Mouse (Mus musculus): ENCODE measurements around the gene Rbpms2. TPM values are rescaled to one million over a fixed set of nuclear protein-coding genes. Genes with fewer than 3 reads are reported as not detected.
"Not testable (repeated sequence)": the region's sequence is repeated elsewhere in the genome, so short reads cannot be mapped to it uniquely, and the experiment has no call there.

The Rbpms2 gene
- polyA plus RNA-seq, 1 experiment: 68.4 TPM

DNA sequence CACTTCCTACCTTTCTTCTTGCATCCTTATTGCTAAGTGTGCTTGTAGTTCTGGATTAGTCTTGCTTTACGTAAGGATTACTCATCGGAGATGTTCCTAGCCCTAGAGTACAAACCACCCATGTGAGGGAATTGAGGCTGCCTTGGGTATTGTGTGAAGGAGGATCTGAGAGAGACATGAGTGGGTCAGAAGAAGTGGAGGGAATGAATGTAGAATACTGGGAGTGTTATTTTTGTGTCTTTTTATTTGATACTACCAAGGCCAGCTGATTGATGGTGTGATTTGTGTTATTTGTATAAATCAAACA lies 52.1 kb downstream of the Rbpms2 start:
- TF ChIP-seq CTCF (IDR thresholded peaks at IDR 0.05; ENCODE audit: control insufficient read depth, insufficient read depth, low read length) (no peak), POLR2A (IDR thresholded peaks at IDR 0.05; ENCODE audit: borderline replicate concordance, control insufficient read depth, low read depth, low read length) (no peak)
- no peak overlapping the region for H3K27ac ChIP-seq (ENCODE audit: control insufficient read depth, insufficient read depth, low read depth, low read length, poor library complexity)
- no peak overlapping the region for H3K4me3 ChIP-seq (replicated peaks; ENCODE audit: control insufficient read depth, low read depth, low read length)
- 49% methylated on average over 2 of the region's 2 CpGs for WGBS
- no peaks in the 10 kb centered on the region; the same call in 1 of the 2 replicates for H3K4me1 ChIP-seq (ENCODE audit: control insufficient read depth, insufficient read depth, low read length)

DNA sequence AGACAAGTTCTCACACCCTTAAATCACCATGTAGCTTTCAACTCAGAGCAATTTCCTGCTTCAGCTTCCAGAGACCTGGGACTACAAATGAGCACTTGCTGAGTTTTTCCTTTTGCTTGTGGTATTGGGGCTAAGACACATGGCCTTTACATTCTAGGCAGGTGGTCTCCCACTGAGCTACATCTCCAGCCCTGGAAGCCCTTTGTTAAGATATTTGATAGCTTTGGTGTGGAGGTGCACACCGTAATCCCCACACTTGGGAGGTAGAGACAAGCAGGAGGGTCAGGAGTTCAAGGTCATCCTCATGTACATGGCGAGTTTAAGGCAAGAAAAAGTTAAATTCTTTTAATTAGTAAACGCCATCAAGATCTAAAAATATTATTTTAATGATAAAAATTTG lies 52.7 kb downstream of the Rbpms2 start:
- 82% methylated on average over 3 of the region's 3 CpGs for WGBS
- Histone ChIP-seq H3K4me3 (replicated peaks; ENCODE audit: control insufficient read depth, low read depth, low read length) (no peak overlapping the region), H3K27ac (ENCODE audit: control insufficient read depth, insufficient read depth, low read depth, low read length, poor library complexity) (no peak overlapping the region), H3K4me1 (ENCODE audit: control insufficient read depth, insufficient read depth, low read length) (no peaks in the 10 kb centered on the region; the same call in 1 of the 2 replicates)
- TF ChIP-seq CTCF (IDR thresholded peaks at IDR 0.05; ENCODE audit: control insufficient read depth, insufficient read depth, low read length) (no peak), POLR2A (IDR thresholded peaks at IDR 0.05; ENCODE audit: borderline replicate concordance, control insufficient read depth, low read depth, low read length) (no peak)

DNA sequence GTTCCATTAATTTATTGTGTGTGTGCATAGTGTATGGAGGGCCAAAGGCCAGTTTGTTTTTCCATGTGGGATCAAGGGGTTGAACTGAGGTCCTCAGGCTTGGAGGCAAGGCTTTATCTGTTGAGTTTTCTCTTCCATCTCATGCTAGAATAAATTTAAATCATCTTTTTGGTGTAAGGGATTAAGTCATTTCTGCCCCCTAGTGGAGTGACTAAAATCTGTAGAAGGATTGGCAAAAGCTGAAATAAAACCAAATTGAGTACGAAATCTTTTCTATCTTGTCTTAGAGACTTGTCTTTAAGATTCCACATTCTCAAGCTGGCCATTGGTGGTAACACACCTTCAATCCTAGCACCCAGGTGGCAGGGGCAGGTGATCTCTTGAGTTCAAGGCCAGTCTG lies 53.5 kb downstream of the Rbpms2 start:
- 49% methylated on average over 1 of the region's 1 CpGs for WGBS
- H3K27ac ChIP-seq (ENCODE audit: control insufficient read depth, insufficient read depth, low read depth, low read length, poor library complexity): no peak overlapping the region
- H3K4me3 ChIP-seq (replicated peaks; ENCODE audit: control insufficient read depth, low read depth, low read length): no peak overlapping the region
- no peaks in the 10 kb centered on the region; the same call in 1 of the 2 replicates for H3K4me1 ChIP-seq (ENCODE audit: control insufficient read depth, insufficient read depth, low read length)
- TF ChIP-seq CTCF (IDR thresholded peaks at IDR 0.05; ENCODE audit: control insufficient read depth, insufficient read depth, low read length): no peak
- no peak for TF ChIP-seq POLR2A (IDR thresholded peaks at IDR 0.05; ENCODE audit: borderline replicate concordance, control insufficient read depth, low read depth, low read length)

DNA sequence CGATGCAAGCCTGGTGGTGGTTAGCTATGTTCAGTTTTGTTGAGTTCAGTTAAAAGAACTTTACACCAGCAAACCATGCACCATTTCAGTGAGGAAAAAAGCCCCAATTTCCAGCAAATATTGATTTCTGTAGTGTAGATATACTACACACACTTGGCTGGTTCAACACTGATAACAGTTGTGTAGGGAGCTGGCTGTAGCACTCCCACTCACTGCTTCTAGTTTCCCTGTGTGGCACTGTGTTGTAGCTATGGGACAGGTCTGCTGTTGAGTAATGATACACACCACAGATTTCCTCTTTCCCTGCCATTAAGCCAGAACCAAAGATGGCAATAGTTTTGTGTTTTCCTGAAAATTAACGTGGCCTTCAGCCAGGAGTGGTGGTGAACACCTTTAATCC lies 55.3 kb downstream of the Rbpms2 start:
- no peaks in the 10 kb centered on the region; the same call in 1 of the 2 replicates for H3K4me1 ChIP-seq (ENCODE audit: control insufficient read depth, insufficient read depth, low read length)
- H3K4me3 ChIP-seq (replicated peaks; ENCODE audit: control insufficient read depth, low read depth, low read length): no peak overlapping the region
- WGBS: 47% methylated on average over 2 of the region's 2 CpGs
- TF ChIP-seq CTCF (IDR thresholded peaks at IDR 0.05; ENCODE audit: control insufficient read depth, insufficient read depth, low read length): no peak
- no peak for TF ChIP-seq POLR2A (IDR thresholded peaks at IDR 0.05; ENCODE audit: borderline replicate concordance, control insufficient read depth, low read depth, low read length)
- H3K27ac ChIP-seq (ENCODE audit: control insufficient read depth, insufficient read depth, low read depth, low read length, poor library complexity): no peak overlapping the region

DNA sequence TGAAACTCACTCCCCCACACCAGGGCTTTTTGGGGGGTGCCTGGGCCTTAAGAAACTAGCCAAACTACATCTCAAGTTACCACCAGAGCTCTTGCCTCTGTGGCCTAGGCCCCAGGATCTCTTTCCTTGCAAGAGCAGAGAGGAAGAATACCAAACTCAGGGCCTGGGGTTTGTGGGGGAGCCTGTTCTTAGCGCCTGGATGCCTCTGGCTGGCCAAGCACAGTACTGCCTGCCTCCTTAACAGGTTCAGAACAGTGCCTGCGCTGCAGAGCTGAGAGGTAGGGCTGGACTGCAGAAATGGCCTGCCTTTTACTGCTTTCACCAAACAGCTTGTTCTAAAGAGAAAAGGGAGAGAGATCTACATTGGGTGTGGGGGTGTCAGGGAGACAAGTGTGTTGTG lies 60.4 kb downstream of the Rbpms2 start:
- 86% methylated on average over 2 of the region's 2 CpGs for WGBS
- not testable (repeated sequence) for H3K27ac ChIP-seq (ENCODE audit: control insufficient read depth, insufficient read depth, low read depth, low read length, poor library complexity); H3K4me1 ChIP-seq (ENCODE audit: control insufficient read depth, insufficient read depth, low read length); H3K4me3 ChIP-seq (replicated peaks; ENCODE audit: control insufficient read depth, low read depth, low read length)

DNA sequence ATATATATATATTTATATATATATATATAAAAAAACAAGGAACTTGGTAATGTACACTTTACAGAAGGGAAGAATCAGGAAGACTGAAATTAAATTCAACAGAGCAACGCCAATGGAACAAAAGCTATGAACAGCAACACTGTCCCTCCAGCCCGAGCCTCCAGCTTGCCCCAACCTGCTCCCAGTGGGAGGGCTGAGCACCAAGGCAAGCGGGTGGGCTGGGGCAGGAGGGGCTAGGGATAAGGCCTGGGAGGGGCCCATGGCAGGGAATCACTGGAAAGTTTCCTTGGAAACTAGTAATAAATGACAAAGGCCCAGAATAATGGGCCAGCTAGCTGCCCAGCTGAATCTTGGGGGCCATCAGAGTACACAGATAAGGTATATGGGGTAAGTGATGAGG lies 63.0 kb downstream of the Rbpms2 start:
- WGBS: 61% methylated on average over 3 of the region's 3 CpGs
- TF ChIP-seq POLR2A (IDR thresholded peaks at IDR 0.05; ENCODE audit: borderline replicate concordance, control insufficient read depth, low read depth, low read length): no peak
- no peak for TF ChIP-seq CTCF (IDR thresholded peaks at IDR 0.05; ENCODE audit: control insufficient read depth, insufficient read depth, low read length)
- H3K4me3 ChIP-seq (replicated peaks; ENCODE audit: control insufficient read depth, low read depth, low read length): no peak overlapping the region
- peaks cover 3% of the 10 kb centered on the region for H3K4me1 ChIP-seq (ENCODE audit: control insufficient read depth, insufficient read depth, low read length)
- no peak overlapping the region for H3K27ac ChIP-seq (ENCODE audit: control insufficient read depth, insufficient read depth, low read depth, low read length, poor library complexity)

DNA sequence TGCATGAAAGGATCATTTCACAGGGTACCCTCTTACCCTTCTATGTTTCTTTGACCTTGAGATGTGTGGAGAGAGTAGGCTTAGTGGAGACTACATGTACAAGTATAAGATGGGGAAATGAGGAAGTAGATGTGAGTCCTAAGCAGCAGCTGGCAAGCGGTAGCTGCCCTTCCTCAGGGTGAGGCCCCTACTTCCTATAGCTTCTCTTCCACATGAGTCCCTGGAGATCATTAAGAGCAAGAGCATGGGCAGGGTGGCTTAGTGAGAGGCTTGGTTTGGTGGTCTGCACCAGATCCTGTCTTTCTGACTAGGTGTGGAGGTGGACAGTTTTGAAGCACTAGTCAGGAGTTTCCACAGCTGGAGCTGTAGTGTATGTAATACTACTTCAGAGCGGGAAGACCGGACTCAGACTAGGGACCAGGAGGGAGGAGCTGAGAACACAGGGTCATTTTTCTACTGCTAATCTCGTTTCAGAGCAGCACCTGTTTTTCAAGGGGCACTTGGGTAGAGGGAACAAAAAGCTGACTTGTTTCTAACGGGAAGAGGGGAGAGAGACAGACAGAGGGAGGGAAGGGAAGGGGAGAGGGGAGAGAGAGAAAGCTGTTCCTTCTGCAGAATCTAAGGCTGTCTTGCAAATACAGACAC lies 63.6 kb downstream of the Rbpms2 start:
- no peak for TF ChIP-seq POLR2A (IDR thresholded peaks at IDR 0.05; ENCODE audit: borderline replicate concordance, control insufficient read depth, low read depth, low read length)
- no peak for TF ChIP-seq CTCF (IDR thresholded peaks at IDR 0.05; ENCODE audit: control insufficient read depth, insufficient read depth, low read length)
- Histone ChIP-seq H3K4me1 (ENCODE audit: control insufficient read depth, insufficient read depth, low read length) (peaks cover 3% of the 10 kb centered on the region), H3K4me3 (replicated peaks; ENCODE audit: control insufficient read depth, low read depth, low read length) (no peak overlapping the region), H3K27ac (ENCODE audit: control insufficient read depth, insufficient read depth, low read depth, low read length, poor library complexity) (0 out of 2 replicates have a peak overlapping the region, but pooled peaks have one; percentile 31)
- 28% methylated on average over 5 of the region's 5 CpGs for WGBS

DNA sequence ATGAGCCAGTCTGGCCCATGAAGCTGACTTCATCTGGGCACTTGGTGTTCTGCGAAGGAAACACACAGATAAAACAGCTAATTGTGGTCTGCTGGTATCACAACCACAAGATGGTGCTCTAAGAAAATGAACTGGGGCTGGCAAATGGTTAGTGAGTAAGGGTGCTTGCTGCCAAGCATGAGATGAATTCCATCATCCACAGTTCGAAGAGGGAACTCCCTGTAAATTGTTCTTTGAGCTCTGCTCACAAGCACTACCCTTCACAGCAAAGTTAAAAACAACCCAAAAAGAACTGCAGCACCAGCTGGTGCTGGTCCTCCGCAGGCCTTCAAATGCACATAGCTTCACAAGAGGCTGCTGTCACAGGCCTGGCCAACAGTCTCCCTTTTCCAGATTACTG lies 66.2 kb downstream of the Rbpms2 start:
- Histone ChIP-seq H3K4me3 (replicated peaks; ENCODE audit: control insufficient read depth, low read depth, low read length) (no peak overlapping the region), H3K4me1 (ENCODE audit: control insufficient read depth, insufficient read depth, low read length) (peaks cover 3% of the 10 kb centered on the region), H3K27ac (ENCODE audit: control insufficient read depth, insufficient read depth, low read depth, low read length, poor library complexity) (no peak overlapping the region)
- TF ChIP-seq CTCF (IDR thresholded peaks at IDR 0.05; ENCODE audit: control insufficient read depth, insufficient read depth, low read length) (no peak), POLR2A (IDR thresholded peaks at IDR 0.05; ENCODE audit: borderline replicate concordance, control insufficient read depth, low read depth, low read length) (no peak)
- WGBS: 78% methylated on average over 3 of the region's 3 CpGs

DNA sequence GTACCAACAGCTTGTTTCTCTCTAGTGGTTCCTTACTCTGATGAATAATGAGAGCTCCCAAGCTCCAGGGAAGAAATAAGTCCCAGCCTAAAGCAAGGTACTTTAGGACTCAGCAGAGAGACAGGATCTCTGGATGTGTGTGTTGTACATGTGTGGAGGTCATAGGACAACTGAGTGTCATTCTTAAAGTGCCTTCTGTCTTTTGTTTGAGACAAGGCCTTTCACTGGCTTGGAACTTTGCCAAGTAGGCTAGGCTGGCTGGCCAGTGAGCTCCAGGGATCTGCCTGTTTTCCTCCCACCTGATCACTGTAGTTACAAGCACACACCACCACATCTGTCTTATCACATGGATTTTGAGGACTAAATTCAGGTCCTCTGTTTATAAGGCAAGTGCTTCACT lies 66.9 kb downstream of the Rbpms2 start:
- TF ChIP-seq POLR2A (IDR thresholded peaks at IDR 0.05; ENCODE audit: borderline replicate concordance, control insufficient read depth, low read depth, low read length) (no peak), CTCF (IDR thresholded peaks at IDR 0.05; ENCODE audit: control insufficient read depth, insufficient read depth, low read length) (no peak)
- H3K4me3 ChIP-seq (replicated peaks; ENCODE audit: control insufficient read depth, low read depth, low read length): no peak overlapping the region
- no peak overlapping the region for H3K27ac ChIP-seq (ENCODE audit: control insufficient read depth, insufficient read depth, low read depth, low read length, poor library complexity)
- H3K4me1 ChIP-seq (ENCODE audit: control insufficient read depth, insufficient read depth, low read length): peaks cover 3% of the 10 kb centered on the region

Measured in bone marrow, adult 2 months (tissue).